Mouse (Mus musculus) ovary, adult 18-20 months (tissue): ENCODE data around the gene Epb41.

Experiments used
- DNase-seq: peaks from one replicate; pipeline ENCODE4 v3.0.0; 2022; ENCODE audit warnings: low spot score, mixed read lengths

Gene Epb41

DNA sequence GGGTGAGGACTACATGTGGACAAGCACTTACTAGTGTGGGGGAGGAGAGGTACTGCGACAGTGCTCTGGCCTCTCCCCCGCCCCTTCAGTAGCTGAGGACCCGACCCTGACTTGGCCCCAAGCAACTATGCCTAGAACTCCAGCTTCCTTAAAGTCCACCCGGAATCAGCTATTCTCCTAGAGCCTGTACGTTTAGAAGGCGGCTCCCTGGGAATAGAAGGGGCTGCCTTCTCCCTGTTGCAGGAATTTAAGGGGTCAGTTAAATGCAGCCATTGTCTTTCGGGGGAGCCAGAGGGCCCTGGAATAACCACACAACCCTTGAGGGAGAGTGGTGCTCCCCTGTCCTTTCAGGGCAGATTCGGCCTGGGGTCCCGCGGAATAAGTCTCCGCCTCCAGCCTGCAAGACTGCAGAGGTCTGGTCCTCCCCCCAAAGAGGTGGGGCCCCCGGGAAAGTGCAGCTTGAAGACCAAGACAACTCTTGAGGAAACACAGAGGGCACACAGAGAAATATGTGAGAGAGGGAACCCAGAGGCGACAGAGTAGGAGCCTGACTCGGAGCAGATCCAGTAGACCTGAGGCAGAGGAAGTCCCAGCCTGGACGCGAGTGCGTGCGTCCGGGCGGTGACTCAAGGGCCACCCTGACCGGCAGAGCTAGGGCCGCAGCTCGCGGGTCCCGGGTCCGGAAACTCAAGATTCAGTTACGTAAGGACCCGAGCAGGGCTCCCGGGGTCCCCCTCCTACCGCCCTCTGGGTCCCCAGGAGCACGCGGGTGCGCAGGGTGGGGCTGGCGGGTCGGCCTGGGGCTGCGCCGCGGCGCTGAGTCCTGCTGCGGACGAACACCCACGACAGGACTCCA, 816 bp downstream of the Epb41 start, which contains the start of gene Gm10300:
Gene Gm10300 (plus strand): TSS at position 621 of the 856 bp plus-strand sequence.
- no peak for DNase-seq

DNA sequence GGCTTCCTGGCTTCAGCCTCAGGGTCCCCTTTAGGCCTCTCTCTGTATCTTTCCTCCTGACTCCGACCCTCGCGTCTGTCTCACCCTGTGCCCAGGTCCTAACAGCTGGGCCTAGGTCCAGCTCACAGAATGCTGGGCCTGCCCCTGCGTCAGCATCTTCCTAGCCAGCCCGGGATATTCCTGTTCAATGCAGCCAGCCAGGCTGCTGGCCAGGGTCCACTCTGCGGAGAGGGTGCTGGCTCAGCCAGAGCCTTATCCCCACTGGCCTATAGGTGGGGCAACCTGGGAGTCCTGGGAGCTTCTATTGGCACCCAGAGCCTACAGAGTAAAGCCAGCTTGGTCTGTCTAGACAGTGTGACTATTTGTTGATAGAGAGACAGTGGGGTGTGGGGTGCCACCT, 2.2 kb downstream of the Epb41 start:
- DNase-seq, result no peak

DNA sequence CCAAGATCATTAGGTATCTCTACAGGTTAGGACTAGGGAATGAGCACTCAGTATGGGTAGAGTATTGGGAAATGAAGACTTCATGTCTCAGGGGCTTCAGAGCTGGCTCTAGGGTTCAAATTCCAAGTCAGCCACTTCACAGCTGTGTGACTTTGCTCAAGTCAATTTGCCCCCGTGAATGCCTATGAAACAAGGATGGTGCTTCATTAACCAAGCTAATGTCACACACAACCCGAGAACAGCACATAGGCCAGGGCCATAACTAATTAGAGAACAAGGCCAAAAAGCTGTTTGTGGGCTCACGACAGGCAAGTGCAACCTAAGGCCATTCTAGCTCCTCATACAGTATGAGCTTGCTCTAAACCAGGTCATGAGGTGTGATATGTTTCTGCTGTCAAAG, 3.0 kb downstream of the Epb41 start:
- no peak for DNase-seq

DNA sequence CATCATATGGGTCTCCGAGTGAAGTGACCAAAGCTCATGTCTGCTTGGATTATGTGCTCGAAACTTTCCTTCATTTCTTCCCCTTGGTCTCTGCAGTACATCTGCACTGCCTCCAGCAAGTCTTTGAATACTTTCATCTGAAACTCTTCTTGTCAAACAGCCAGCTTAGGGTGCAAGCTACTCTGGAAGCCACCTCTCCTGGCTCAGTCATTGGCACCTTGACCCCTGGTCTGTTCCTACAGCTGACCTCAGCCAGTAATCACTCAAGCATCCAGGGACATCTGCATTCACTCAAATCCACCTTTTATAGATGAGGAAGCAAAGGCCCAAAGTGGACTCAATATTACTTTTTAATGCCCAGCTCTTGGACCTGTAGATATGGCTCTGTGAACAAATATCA, 3.4 kb downstream of the Epb41 start:
- DNase-seq, result no peak

DNA sequence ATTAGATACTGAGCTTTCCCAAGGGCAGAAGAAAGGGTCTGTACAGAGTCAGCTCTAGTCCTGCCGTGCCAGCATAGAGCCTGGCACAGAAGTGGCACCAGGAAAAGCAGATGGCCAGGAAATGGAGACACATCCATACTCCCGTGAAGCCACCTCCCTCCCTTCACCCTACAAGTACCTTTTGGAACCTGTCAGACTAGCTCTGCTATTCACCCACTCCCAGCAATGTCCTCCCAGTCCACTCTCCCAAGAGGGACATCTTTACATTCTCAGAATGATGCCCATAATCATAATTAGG, 7.2 kb downstream of the Epb41 start:
- no peak for DNase-seq

DNA sequence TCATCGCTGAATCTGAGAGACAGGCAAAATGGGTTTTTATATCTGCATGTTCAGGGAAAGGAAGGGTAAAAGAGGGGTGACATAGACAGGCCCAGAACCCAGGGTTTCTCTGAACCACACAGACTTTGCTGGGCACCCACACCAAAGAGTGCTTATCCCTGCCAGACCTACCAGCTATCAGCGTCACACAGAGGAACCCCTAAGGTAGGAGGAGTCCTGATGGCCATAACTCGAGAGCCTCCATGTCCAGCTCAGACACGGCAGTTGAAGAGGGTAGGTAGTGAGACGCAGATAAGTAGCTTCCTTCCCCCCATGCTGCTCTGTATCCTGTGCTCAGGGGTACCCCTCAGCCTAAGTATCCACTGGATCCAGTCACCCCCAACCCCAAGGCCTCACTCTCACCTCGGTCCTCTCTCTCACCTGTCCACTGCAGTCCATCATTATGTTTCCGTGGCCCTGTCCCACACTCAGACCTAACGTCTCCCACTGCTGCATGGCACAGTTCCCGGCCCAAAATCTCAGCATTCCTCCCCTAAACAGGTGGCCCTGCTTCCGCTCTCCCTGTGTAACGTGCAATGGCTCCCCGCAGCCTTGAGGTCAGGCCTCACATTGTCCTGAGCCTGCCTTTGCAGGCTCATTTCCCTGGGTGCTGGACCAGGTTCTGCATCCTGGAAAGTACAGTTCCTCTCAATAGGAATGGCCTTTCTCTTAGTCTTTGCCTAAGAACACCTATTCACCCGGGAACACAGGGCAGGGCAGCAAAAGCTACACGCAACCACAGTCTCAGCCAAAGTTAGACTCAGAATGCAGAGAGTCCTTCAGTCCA, 7.8 kb downstream of the Epb41 start:
- no peak for DNase-seq

DNA sequence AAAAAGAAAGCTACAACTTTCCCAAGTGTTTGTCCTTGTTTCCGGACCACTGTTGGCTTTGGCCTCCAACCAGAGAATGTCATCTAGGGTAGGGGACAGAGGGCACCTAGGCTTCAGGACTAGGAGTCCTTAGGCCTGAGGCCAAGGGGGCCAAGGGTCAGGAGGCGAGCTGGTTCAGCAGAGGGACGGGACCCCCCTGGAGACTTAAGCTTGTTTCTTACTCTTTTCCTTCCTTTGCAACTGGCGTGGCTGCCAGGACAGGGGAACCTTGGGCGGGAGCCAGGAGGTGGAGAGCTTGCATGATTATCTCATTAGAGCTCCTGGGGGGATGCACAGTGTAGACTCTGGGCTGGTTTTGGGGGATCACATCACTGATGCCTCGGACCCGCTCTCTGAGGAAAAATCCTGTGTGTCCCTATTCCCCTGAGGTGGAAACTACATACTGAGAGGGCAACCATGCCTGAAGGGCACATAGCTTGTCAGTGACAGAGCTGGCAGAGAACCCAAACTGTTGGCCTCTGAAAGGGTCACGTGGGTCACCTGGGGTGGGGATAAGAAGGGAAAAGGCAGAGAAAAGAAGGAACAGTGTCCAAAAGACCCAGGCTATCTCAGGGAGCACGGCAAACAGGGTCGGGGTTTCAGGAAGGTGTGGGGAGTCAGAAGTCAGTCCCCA, 8.9 kb downstream of the Epb41 start:
- DNase-seq, result no peak

DNA sequence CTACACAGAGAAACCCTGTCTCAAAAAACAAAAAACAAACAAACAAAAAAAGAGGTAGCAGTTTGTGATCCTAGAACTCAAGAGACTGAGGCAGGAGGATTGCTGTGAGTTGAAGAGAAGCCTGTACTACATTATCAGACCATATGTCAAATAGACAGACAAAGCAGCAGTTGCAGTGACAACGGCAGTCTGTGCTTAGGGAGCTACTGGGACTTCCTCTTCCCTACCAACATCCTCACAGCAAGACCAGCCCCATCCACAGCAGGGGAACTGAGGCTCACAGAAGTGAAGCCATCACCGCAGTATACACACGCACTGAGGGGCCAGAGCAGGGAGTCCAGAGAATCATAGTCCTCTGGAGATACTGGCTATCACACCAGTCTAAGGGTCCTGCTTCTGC, 9.5 kb downstream of the Epb41 start:
- no peak for DNase-seq

DNA sequence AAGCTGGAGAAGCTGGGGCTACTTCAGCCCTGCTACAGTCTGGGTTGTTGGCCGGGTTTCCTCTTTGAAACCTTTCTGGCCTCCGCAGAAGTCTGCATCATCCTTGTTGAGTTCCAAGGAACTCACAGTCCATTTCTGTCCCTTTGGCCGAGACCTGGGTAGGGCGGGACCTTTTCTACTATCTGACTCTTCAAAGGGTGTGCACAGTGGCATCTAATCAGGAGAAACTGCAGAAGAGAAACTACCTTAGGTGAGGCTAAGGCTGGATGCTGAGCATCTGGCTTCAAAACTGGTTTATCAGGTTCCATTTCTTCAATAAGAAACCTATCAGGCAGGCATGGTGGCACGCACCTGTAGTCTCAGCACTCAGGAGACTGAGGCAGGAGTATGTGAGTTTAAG, 10.6 kb downstream of the Epb41 start:
- no peak for DNase-seq

DNA sequence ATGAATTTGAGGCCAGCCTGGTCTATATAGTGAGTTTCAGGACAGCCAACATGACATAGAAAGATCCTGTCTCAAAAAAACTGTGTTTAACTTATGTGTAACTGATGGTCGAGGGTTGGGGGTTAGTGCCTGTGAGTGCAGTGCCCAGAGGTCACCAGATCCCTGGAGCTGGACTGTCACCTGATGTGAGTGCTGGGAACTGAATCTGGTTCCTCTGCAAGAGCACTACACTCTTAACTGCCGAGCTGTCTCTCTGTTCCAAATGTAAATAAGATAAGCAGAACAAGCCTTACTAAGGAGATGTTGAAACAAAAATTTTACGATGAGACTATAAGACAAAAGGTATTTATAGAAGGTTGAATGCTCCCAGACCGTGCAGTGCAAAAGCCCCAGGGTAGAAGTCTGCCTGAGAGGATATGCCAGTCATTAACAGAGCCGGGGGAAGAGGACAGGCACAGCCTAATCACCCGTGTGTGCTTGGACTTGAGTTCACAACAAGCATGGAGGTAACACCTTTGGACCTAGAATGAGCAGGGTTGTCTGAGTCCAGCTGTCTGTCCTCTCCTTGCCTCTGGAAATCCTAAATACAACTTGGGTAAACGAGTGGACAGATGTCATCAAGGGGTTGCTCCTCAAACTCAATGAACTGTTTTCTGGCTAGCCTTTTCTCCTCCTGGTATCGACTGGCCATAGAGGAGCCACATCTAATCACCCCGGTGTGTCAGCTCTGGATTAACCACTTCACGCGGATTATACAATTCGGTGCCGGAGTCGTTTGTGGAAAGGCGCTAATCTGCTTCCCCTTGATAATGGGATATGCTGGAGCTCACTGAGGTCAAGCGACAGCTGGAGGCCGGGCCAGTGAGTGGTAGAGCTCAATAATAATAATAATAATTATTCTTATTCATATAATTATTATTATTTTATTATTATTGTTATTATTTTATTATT, 11.9 kb downstream of the Epb41 start:
- no peak for DNase-seq

DNA sequence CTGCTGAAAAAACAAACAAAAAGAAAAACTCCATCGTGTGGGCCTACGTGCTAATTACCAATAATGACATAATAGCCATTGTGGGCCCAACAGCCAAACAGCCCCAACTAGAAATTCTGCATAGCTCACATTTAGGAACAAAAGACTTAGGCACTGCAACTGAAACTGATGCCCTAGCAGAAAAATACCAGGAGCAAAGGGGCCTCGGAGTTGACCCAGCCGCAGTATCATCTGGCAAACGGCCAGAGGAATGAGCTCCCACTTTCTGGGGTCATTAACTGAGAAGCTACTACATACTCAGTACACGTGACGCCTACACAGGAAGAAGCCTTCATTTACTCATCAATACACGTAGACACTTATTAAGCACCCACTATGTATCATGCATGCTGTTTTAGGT, 12.8 kb downstream of the Epb41 start:
- DNase-seq, result no peak

DNA sequence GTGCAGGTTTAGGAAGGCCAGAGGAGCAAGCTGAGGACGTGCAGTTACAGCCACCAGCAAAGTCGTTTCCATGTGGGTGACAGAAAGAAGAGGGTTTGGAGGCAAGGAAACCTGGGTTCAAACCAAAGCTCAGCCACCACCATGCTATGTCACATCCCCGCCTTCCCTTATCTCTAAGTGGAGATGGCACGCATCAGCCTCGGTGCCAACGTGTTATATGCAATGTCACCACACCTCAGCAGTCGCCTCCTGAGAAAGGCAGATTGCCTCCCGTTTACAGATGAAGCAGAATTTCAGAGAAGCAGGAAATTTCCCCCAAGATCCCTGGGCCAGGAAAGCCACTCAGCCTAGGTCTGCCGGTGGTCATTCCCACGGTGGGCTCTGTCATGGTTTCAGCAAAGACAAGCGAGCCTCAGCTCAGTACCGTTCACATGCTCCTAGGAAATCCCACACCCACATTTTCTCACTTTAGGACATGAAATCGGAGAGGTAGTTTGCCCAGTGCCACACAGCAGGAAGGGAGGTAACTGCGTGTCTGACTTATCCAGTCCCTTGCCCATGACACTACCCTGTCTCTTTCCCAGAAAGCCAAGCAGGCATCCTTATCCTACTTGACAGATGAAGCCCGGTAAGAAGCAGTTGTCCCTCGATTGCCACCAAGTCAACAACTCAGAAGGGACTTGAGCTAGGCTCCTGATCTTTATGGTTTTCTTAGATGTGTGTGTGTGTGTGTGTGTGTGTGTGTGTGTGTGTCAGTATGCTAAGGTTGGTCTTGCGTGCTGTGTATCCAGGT, 14.9 kb downstream of the Epb41 start:
- no peak for DNase-seq

DNA sequence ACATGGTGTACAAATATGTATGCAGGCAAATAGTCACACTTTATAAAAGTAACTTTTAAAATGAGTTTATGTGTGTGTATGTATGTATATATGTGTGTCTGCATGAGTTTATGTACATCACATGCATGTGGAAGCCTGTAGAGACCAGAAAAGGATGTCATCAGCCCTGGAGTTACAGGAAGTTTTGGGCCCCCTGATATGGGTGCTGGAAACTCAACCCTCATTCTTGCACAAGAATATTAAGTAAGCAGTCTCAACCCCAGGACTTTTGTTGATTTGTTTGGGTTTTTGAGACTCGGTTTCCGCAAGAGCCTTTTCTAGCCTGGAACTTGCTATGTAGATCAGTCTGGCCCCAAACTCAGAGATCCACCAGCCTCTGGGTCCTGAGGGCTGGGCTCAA, 15.6 kb downstream of the Epb41 start:
- no peak for DNase-seq

DNA sequence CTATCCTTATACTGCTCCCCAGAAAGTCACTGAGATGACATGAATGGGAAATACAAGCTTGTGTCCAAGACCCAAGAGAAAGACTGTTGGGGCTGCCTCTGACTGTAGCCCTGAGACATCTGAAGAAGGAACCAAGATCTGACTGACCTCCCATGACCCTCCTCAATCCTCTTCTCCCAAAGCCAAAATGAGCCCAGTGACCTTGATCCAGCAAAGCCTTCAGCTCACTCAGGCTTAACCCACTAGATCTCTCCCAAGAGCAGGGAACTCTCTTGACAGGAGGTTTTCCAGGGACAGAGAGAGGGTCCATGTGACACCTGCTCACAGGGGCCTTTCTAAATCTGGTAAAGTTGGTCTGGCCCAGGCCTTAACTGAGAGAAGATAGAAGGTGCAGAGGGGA, 17.8 kb downstream of the Epb41 start:
- DNase-seq, result no peak

DNA sequence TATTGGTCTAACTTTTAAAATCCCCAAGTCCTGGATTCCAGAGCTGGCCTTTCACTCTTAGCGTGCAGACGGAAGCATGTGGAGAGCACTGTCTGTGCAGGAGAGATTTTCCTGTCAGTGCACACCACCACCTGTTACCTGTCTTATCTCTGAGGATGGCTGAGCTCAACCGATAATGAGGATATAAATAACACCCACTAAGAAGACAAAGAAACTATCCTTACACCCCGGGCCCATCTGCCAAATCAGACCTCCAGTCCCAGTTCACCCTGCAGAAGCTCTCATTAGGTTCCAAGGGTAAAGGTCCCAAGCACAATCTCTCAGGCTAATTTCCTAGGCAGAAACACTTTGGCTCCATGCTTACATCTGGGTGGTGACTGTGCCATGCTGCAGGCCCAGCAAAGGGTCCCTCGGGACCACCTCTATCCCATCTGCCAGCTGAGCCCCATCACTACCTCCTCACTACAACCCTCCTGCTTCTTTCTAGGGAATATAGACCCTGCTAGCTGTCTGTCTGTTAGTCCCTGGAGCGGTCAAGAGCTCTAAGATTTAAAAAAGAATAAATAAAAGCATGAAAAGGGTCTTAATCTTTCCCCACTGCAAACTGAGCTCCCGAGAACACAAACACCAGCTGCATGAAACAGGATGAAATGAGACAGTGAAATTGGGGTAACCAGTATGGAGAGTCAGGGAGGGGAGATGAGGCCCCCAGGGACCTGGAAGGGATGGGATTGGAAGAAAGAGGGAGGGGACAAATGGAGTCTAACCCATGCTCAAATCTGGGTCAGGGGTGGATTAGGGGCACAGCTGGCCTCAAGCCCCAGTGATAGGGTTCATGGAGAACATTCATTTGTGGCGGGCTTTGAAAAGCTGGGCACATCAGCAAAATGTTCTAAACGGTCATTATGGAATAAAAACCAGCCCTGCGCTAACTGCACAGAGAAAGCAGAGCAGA, 23.5 kb downstream of the Epb41 start:
- DNase-seq, result no peak

DNA sequence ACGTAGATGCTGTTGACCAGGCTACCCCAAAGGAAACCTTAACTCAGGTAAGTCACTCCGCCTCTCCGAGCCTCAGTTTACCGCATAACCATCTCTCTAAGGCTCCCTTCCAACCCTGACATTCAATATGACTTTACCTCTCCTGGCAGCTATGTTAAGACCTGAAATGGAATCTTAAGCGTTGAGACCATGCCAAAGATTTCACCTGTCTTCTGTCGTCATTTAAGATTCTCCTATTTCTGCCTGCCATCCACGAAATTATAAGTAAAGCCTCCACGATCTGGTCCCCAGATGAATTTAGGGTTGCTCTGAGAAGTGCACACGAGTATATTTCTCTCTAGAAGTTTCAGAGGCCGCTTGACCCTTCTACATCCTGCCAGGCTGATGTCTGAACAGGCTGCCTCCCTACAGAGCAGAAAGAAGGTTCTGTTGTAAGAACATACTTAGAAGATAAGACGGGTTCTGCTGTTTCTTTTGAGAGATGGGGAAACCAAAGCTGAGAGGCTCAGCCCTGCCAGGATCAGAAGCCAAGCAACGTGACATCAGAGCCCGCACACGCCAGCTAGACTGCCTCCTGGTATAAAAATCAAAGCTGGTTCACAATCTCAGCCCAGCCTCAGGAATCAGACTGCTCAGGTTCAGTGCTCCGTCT, 25.4 kb downstream of the Epb41 start:
- no peak for DNase-seq

DNA sequence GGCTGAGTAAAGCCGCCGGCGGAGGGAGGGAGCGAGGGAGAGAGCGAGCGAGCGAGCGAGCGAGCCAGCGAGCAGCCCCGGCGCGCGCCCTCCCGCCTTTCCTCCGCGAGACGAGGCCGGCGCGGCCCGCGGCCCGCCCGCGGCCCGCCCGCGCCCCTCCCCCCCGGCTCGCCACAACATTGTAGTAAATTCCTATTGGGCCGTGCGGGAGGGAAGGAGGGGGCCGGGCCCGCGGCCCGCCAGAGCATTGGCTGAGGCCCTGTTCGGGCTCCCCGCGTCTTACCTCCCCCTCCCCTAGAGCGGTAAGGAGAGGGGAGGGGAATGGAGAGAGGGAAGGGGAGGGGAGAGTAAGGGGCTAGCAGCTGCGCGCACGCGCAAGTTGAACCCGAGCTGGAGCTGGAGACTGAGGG, 26.1 kb downstream of the Epb41 start:
- peak; percentile 93 for DNase-seq

DNA sequence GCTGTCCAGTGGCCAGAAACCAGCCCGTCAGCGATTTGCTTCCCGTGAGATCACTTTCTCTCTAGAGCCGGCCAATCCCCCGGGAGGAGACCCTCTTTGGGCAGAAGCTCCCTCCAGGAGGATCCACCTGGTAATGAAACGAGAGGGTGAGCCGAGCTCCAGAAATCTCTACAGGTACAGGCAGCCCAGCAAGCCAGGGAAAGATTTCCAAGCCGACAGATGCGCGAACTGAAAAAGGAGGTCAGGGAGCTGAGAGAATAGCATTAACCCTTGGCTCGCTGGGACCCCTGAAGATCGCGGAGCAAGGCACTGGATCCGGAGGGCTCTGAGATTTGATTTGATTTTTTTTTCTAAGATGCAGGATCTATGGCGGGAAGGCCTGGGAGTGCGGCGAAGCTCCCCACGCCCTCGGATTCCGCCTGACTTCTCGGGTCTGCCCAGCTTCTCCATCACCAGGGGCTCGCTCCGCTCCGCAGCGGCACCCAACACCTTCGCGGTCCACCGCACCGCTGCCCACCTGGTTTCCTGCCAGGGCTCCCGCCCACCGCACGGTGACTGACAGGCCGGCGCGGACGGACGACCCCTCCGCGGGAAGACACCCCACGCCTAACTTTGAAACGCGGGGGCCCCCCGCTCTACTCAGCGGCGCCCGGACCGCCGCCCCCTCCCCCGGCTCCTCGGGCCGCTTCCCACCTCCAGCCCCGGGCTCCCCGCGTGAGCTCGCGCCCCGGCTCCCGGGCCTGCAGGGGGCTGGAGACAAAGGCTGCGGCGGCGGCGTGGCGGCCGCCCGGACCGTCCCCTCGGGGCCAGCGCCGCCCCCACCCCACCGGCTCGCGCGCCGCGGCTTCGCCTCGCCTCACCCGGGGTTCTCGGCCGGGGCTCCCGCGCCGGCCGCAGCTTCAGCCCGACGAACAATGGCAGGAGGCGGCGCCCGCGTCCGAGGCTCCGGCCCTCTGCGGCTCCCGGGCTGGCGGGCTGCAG, 26.8 kb downstream of the Epb41 start:
- no peak for DNase-seq
